Mouse (Mus musculus): ENCODE results near the gene Lrtm2.
A peak's percentile ranks its signal among the peaks of the same experiment; 100 is the strongest.
"Not testable (repeated sequence)": the region's sequence is repeated elsewhere in the genome, so short reads cannot be mapped to it uniquely, and the experiment has no call there.

Lrtm2 gene

DNA sequence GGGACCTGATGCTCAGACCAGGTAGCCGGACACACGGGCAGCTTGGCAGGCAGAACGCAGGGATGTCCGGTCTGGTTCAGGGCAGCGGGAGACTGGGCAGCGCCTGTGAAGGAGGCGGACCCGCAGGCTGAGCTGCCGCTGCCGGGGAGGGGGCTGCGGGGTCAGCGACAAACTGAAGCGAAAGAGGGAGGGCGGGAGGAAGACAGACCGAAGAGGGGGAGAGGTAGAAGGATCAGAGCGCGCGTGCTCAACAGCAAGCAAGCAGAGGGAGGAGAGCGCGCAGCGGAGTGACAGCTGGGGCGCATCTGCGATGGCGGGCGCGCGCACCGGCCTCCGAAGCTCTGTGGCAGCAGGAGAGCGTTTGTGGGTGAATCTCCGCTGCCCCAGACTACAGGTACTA is at the start of gene Lrtm2:
Gene Lrtm2, minus strand, starts transcription at position 261 of the 400 bp plus-strand sequence.
- DNase-seq = peak; percentile 56 to 78

DNA sequence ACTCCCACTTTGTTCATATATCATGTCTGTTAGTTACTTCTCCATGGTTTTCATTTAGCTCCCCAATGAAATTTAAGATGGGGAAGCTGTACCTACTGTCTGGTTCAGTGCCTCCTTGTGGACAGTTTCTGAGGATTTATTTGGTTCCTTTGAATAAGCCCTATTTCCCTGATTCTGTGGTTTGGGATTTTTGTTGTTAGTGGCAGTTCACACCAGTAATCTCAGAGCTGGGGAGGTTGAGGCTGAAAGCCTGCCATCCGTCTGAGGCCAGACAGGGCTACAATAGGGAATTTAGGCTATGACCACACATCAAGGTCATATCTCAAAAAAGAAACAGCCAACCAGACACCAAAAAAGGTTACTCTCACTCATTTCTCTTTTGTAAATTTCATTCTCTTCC is 48.1 kb upstream of the Lrtm2 start:
- DNase-seq = no peak

DNA sequence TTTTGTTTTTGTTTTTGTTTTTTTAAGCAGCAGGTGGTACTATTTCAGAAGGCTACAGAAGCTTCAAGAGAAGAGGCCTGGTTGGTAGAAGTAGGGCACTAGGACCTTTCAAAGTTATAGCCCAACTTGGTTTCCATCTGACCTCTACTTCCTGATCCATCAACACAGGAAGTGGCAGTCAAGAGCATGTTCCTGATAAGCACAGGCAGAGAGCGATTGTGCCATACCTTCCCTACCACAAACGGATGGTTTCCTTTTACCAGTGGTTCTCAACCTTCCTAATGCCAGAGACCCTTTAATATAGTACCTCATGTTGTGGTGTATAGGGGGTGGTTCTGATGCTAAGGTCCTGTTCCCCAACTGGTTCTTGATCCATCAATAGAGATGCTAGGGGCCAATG is 47.0 kb upstream of the Lrtm2 start:
- DNase-seq = no peak

DNA sequence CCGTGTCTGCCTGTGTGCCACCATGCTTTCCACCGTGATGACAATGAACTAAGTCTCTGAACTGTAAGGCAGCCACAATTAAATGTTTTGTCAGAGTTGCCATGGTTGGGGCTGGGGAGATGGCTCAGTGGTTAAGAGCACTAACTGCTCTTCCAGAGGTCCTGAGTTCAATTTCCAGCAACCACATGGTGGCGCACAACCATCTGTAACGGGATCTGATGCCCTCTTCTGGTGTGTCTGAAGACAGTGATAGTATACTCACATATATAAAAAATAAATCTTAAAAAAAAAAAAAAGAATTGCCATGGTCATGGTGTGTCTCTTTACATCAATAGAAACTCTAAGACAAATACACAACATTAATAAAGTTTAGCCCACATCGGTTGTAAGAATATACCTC is 44.5 kb upstream of the Lrtm2 start:
- DNase-seq = no peak

DNA sequence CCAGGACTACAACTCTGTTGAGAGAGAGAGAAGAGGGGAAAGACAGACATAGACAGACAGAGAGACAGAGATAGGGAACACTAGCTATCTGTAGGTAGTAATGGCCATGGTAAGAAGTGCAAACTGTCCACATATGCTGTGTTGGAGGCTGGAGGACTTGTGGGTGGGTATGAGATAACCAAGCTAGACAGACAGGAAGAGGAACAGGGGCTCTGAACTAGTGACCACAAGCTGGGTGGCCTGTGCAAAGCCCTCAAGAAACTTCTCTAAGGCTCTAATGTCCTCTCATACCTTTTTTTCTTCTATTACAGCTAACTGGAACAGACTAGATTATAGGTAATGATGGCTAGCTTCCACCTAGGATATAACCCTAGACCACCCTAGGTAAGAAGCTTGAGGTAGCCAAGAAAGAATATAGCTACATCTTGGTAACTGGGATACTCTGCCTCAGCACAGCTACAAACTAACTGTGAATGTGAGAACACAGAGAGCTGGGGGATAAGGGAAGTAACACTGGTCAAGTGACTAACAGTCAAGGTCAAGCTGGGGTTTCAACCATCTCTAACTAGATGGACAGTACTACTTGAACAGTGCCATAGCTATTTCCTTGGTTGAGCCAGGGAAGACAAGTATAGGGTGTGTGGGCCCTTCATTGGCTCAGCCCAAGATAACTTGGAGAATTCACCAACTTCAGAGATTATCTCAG is 42.6 kb upstream of the Lrtm2 start:
- no peak for DNase-seq

DNA sequence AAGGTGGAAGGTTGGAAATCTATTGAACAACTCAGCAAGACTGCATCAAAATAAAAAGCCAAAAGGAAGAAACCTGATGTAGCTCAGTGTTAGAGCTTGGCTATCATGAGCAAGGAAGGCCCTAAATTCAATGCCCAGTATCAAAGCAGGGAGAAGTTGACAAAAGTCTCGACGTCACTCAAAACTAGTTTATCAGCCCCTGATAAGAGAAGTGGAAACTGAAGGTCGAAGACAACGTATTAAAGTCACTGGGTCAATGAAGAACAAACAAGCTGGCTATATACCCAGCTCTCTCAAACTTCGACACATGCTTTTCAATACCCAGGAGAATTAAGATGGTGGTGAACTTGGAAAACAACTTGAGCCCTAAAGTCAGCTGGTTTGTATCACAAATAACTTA is 41.7 kb upstream of the Lrtm2 start:
- DNase-seq = no peak

DNA sequence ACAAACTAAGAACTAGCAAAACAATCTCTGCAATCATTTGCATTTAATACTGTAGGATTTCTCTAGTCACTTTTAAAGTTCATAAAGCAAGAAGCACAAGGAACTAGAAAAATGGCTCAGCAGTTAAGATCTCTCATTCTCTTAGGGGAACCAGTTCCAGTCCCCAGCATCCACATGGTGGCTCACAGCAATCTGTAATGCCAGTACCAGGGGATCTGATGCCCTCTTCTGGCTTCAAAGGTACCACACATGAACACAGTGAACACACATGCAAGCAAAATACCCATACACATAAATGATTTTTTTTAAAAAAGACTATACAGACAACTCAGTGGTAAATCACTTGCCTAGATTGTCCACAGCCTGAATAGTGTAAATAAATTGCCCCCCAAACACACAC is 41.1 kb upstream of the Lrtm2 start:
- no peak for DNase-seq

DNA sequence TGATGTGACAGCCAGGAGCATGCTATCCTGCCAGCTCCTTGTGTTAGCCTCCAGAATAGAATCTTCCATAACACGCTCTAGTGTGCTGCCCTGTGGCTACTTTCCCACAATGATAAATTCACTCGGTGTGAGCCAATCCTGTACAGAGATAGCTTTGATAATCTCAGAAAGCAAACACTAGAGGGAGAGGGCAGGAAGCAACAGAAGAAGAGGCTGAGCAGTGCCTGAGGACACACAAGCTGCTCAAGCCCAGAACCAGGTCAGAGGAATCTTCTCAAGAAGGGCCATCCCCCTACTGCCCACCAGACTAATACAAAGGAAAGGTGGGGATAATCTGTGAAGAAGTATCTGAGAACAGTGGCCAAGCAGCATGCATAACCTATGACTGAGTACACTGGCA is 36.8 kb upstream of the Lrtm2 start:
- no peak for DNase-seq

DNA sequence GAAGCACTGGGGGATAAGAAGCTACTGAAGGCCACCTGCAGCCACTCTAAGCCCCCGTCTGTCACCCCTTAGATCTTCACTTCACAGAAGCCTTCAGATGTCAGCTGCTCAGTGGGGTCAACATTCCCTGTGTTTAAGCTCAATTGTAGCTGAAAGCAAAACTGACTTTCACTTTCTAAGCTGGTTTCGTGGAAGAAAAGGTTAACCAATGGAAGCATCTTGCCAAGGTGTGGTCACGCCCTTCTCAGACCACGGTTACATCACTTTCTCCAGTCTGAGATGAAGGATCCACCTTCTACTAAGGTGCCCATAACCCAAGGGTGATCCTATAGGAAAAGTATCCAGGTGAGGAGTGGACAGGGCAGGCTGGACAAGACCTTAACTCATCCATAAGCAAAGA is 36.2 kb upstream of the Lrtm2 start:
- DNase-seq = not testable (repeated sequence)

DNA sequence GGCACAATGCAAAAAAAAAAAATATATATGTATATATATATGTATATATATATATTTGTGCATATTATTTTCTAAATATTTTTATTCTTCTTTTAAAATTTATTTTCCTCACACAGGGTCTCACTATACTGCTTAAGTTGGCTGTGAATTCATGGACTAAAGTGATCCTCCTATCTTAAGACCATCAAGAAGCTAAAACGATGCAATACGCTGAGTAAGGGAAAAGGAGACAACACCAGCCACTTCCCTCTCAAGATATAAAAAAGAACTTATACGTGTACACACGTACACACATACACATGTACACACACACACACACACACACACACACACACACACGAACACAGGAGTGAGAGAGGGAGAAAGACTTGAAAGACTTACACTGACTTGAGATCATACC is 33.0 kb upstream of the Lrtm2 start:
- DNase-seq = no peak

DNA sequence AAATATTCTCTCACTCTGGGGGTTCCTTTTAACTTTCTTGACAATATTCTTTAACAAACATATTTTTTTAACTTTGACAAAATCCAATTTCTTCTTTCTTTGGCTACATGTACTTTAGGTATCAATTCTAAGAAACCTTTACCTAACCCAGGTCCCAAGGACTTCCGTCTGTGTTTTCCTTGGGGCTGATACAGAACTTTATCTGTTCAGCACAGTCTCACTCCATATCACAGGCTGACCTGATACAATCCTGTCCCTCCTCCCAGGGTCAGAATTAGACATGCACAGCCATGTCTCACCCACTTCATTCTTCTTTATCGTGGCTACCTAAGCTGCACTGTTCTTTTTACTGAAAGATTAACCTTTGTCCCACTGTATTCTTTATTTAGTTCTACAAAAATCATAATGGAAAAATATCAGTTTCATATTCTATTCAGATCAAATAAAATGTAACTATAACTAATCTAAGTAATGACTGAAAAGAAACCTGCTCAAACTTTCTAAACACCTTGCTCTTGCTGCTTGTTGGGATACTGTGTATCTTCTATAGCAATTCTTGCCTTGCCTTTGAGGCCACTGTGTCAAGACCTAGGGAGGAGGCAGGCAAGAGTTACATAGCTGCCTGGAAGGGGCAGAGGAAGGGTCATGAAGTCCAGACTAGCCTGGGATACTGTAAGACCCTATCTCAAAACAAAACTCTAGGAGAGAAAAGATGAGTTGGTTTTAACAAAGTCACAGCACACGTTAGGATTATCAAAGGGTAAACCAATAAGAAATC is 30.5 kb upstream of the Lrtm2 start:
- DNase-seq = no peak

DNA sequence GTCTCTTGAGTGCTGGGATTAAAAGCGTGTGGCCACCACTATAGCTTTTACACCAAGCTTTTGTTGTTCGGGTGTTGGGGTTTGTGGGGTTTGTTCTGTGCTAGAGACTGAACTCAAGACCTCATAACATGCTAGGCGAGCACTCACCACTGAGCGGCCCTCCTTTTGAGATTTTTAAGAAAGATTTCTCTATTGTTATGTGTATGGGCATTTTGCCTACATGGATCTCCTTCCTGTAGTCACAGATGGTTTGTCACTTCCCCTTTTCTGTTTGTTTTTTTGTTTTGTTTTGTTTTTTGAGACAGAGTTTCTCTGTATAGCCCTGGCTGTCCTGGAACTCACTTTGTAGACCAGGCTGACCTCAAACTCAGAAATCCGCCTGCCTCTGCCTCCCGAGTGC is 29.7 kb upstream of the Lrtm2 start:
- DNase-seq = not testable (repeated sequence)

DNA sequence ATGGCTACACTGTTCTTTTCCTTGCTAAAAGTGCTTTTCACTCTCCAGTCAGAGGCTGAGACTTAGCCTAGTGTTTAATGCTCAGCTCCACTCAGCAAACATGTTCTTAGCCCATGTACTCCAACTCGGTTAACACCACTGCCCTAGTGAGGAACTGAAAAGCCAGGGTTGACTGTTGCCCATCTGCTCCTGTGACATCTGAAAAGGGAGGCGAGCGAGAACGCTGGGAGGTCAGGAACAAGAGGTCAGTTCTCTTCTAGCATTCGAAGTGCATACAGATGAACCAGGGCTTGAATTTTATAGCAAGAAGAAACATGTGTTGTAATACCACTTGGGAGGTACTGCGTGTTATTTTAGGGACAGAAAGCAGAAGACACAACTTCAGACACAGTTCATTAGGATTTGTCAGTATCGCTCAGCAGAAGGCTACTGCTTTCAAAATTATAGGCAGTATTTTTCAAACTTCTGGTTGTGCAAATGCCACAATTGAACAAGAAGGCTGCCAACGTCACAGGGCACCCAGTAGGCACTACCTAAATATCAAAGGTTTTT is 27.5 kb upstream of the Lrtm2 start:
- DNase-seq = no peak

DNA sequence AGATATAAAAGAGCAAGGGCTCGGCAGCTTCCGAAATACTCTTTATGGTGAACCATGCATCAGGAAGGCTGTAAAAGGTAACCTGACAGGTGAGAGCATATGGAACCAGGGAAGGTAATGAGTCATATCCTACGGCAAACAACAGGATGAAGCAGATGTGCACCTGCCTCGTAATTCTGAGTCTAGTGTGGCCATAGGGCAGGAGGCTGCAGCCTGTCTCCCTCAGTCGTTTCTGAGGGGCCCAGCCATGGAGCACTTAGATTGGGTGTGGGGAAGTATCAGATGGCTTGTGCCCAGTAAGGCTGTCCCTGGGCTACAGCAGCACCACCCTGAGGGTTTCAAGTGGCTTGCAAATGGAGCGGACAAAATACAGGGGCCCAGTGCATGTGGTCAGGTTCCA is 21.9 kb upstream of the Lrtm2 start:
- DNase-seq = no peak

DNA sequence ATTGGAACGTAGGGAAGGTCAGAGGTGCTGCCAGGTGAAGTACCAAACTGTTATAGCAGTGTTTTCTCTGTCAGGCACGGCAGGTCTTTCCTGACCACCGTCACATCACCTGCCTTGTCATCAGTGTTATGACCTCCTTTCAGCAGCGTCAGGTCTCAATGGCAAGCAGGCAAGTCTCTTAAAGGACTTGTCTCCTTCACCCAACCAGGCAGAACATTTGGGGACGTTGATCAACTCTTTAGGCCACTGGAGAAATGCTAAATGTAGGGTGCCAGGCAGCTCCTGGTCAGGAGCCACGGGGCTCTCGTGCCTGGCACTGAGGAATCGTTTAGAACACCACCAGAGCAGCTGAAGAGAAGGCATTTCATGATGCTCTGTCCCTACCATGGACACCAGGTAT is 21.1 kb upstream of the Lrtm2 start:
- no peak for DNase-seq

DNA sequence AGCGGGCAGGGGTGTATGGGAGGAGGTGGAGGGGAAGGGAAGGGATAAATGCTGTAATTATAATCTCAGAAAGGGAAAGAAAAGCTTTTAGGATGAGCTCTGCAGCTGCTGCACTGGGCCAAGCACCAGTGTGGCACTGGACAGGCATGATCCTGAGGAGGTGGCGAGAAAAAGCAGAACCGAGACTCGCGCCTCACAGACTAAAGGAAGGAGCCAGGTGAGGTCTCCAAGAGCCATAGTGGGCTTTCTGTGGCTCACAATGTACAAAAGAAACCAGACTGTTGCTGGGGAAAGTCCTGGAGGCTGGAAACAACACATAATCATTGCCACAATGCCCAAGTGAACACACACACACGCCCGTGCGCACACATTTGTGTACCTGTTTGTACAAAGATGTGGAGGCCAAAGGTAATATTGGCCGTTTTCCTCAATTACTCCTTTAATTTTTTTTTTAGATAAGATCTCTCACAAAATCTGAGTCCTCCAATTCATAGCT is 20.2 kb upstream of the Lrtm2 start:
- DNase-seq = no peak

DNA sequence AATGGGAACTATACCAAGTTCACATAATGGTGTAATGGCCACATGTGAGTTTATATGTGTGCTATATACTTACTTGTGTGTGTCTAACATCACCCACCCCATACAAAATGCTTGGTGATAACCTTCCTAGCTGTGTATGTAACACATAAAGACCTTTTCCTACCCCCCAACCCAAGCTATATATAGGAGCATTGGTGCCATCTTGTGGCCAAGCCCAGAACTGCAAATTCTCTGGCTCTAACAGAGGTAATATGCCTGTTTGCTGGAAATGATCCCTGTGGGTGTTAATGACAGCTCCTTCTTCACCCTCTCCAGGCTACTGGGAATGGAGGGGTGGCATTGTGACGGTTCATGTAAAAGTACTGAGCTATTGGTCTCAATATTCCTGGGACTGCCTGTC is 17.7 kb upstream of the Lrtm2 start:
- DNase-seq = peak; percentile 76 to 81

DNA sequence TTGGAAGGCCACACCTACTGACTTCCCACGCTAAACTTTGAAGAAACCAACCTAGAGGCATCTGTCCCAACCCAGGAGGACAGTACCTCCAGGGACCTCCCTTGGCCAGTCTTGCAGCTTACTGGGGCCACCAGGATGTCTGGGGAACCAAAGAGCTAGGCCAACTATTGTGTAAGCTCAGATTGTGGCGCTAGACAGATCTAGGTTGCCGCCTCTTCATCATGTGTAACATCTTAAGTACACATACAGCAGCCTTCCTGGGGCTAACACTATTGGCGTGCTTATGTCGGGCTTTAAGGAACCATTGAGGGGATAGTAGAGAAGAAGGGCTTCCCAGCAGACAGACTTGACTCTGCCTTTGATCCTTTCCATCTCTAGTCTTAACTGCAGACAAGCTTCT is 17.2 kb upstream of the Lrtm2 start:
- DNase-seq = no peak

DNA sequence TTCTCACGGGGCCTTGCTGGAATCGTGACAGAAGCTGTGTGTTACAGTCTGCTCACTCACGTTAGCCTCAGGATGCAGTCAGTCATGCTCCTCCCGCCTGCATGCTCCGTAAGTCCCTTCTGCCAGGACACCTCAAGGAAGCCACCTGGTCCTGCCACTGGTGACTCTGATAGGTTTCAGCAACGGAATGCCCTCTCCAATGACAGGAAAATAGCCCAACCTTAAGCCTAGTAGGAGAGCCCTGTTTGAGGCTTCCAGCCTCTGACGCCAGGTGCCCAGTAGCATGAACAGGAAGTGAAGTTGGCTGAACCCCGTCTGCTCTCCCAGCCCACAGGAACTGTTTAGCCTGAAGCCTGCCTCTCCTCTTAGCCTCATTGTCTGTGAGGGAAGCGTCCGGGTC is 15.7 kb upstream of the Lrtm2 start:
- DNase-seq = peak; percentile 31 to 33

DNA sequence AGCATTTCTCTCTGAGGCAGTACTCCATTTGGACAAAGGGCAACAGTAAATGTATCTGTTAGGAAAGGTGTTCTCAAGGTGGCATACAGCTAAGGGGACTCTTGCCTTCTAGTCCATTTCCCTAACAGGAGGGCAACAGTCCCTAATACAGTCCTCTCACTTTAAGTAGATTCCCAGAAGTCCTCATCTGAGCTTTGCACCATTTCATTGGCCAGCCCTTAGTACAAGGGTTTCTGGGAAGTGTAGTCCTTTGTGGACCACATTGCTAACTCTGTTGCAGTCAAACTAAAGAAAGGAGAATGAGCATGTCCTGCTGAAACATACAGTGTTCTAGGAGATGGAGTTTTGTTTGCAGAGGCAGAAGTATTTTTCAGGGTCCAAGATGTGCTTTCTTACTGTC is 10.8 kb upstream of the Lrtm2 start:
- DNase-seq = no peak

DNA sequence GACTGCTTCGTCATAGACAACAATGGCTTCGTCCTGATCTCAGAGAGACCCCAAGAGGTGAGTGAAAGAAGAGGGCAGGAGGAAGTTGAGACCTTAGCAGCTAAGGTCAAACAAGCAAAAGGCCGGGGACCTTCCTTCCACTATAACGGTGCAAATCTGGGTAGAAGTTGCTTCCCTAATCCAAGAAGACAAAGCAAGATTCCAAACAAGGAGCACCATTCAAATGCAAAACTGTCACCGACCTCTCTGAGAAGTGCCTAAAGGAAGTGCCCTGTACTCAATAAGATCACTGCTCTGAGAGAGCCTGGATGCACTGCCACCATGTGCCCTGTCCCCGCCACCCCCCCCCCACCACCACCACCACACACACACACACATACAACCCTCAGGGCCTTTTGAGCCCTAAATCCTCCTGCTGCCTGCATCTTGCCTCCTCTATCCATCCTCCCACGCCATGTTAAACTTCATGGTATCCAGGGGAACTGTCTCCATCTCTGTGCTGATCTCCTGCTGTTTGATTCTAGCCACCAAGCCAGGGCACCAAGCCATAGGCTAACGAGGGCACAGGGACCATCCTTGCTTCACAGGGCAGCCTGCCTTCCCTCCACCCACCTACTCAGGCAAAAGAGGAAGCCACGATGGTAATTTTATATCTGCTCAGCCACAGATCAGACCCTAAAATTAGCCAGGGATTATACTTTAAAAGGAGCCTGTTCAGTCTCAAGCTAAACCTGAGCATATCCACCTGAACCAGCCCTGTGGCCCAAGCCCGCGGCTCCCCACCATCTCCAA is 7.8 kb upstream of the Lrtm2 start:
- DNase-seq = no peak

DNA sequence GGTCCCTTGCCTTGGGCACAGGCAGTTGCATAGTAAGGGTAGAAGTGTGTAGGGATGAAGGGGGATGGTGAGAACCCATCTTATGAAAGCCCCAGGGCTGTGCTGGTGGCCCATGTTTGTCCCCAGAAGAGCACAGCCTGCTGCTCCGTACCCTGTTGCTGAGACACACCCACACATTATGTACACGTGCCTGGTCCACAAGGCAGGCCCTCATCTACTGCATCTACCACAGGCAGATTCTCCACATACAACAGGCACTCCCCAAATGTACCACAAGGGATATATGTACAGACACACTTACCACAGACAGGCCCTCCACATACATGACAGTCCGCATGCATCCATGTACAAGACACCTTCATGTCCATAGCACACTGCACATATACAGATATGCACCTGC is 6.7 kb upstream of the Lrtm2 start:
- DNase-seq = no peak

DNA sequence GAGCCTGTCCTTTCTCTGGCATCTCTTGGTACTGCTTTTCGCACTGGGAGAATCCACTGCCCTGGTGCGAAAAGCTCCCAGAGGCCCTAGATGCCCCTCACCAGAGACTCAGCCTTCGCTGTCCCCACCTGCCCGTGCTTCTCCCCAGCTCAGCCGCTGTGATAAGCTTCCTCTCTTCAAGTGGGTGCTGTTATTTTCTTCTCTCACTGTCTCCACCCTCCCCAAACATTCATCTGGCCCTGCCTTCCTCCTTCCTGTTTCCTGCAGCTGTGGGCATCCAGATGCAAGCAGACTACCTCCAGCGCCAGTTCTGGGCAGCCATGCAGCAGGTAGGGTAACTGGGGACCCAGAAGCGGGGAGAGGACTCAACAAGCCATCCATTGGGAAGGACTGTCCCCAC is 5.6 kb upstream of the Lrtm2 start:
- DNase-seq = peak; percentile 68 to 81
